Mouse (Mus musculus) midbrain, embryonic 10.5 days (tissue): Measurements from ENCODE around the gene Plin3. TPM values are rescaled to one million over a fixed set of nuclear protein-coding genes. Genes with fewer than 3 reads are reported as not detected.
A peak's percentile ranks its signal among the peaks of the same experiment; 100 is the strongest.

ENCODE experiments used
- DNase-seq: peaks from one replicate; pipeline ENCODE4 v3.0.0-alpha.2; 2017; ENCODE audit warnings: low spot score
- H3K27ac ChIP-seq: fragments of 300-500 bp; sonication (generic); replicated peaks from 2 replicates; pipeline ENCODE4 v1.5.1; 2016; ENCODE audit warnings: mild to moderate bottlenecking
- H3K27me3 ChIP-seq: fragments of 300-500 bp; sonication (generic); 2 replicates; pipeline ENCODE4 v1.6.1; 2016; ENCODE audit warnings: low read depth, mild to moderate bottlenecking; ENCODE audit not compliant: poor library complexity, severe bottlenecking
- H3K36me3 ChIP-seq: fragments of 300-500 bp; sonication (generic); 2 replicates; pipeline ENCODE4 v1.6.1; 2016; ENCODE audit warnings: mild to moderate bottlenecking, moderate library complexity
- H3K4me1 ChIP-seq: fragments of 300-500 bp; sonication (generic); 2 replicates; pipeline ENCODE4 v1.6.1; 2016
- H3K4me3 ChIP-seq: fragments of 300-500 bp; sonication (generic); 2 replicates; pipeline ENCODE4 v1.5.1; 2016; ENCODE audit warnings: mild to moderate bottlenecking, moderate library complexity
- H3K9me3 ChIP-seq: fragments of 300-500 bp; sonication (generic); replicated peaks from 2 replicates; pipeline ENCODE4 v1.6.1; 2016; ENCODE audit warnings: mild to moderate bottlenecking
- WGBS: fragments of 180-500 bp; shearing (Covaris S2); methylation state at CpG from one replicate; pipeline ENCODE4 v1.1.7; 2016; 5-methylcytosine and 5-hydroxymethylcytosine counted together
- microRNA counts: library from miRNA; unstranded; fragments of <30 nt; microRNA quantifications from one replicate; lab custom pipeline; 2017
- microRNA-seq: library from miRNA; unstranded; fragments of <30 nt; microRNA quantifications from one replicate; pipeline ENCODE4, GENCODE M21; 2017
- polyA plus RNA-seq: library from polyadenylated mRNA; unstranded; fragments of >200 nt; fragmentation: Nextera tagmentation; extraction: Ambion mirVana; gene quantifications from 2 replicates; pipeline ENCODE4 v1.2.1, GENCODE M21; 2016

Gene Plin3
- polyA plus RNA-seq, 1 experiment from 2014 or later: 70.0 TPM

DNA sequence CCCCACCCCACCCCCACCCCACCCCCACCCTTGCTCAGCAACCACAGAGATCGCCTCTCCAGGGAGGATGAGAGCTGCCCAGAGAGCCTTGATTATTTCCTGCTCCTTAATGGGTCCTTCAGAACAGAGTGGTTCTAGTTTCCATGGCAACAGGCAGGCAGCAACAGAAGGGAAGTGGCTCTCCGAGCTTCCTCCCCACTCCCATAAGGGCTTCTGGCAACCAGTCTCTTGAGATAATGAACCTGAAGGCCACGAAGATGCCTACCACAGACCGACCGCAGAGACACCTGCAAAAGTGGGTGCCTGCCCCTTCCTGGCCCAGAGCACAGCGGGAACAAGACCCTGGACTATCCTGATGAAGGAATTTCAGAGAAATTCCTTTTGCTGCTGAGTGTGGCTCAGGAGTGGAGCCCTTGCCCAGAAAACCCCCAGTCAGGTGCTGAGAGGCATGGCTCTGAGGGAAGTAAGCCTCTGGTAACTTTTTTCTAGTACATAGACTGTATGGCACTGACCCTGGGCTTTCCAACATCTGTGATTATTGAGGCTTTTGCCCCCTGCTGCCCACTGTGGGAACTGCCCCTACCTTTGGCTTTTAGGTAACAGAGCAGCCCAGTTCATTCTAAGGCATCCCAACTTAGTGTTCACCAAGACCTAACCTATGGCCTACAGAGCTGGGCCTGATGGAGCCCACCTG, 41.4 kb downstream of the Plin3 start:
- H3K27ac ChIP-seq: no peak overlapping the region
- H3K9me3 ChIP-seq: no peaks in the 10 kb centered on the region
- H3K4me3 ChIP-seq: peak overlapping the region; percentile 5

DNA sequence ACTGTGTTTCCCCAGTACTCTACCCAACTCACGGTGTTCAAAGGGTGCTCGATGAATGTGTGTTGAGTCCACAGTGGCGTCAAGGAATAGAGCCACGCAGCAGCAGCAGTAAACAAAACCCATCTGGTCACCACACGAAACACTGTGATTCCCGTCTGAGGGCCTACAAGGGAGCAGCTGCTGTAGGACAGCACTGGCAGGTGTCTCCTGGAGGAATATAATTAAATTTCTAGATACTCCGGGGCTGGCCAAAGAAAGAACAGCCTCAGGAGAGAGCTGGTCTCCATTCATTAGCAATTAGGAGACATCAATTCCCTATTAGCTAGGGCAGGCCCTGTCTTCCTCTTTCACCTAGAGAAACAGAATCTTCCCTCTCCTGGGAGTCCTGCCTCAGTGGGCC, 47.1 kb downstream of the Plin3 start:
- Histone ChIP-seq H3K4me3 (no peak overlapping the region), H3K4me1 (peaks cover 9% of the 10 kb centered on the region), H3K36me3 (no peaks in the 10 kb centered on the region), H3K27ac (no peak overlapping the region), H3K27me3 (peaks cover 6% of the 10 kb centered on the region; the same call in 1 of the 2 replicates), H3K9me3 (no peaks in the 10 kb centered on the region)
- 70% methylated on average over 7 of the region's 7 CpGs for WGBS
- no peak for DNase-seq

More for the DNA sequence above, 41.4 kb downstream of the Plin3 start:
- no peaks in the 10 kb centered on the region for H3K36me3 ChIP-seq
- H3K4me1 ChIP-seq: peaks cover 13% of the 10 kb centered on the region
- 27% methylated on average over 6 of the region's 6 CpGs for WGBS
- peak; percentile 53 for DNase-seq
- no peaks in the 10 kb centered on the region for H3K27me3 ChIP-seq

DNA sequence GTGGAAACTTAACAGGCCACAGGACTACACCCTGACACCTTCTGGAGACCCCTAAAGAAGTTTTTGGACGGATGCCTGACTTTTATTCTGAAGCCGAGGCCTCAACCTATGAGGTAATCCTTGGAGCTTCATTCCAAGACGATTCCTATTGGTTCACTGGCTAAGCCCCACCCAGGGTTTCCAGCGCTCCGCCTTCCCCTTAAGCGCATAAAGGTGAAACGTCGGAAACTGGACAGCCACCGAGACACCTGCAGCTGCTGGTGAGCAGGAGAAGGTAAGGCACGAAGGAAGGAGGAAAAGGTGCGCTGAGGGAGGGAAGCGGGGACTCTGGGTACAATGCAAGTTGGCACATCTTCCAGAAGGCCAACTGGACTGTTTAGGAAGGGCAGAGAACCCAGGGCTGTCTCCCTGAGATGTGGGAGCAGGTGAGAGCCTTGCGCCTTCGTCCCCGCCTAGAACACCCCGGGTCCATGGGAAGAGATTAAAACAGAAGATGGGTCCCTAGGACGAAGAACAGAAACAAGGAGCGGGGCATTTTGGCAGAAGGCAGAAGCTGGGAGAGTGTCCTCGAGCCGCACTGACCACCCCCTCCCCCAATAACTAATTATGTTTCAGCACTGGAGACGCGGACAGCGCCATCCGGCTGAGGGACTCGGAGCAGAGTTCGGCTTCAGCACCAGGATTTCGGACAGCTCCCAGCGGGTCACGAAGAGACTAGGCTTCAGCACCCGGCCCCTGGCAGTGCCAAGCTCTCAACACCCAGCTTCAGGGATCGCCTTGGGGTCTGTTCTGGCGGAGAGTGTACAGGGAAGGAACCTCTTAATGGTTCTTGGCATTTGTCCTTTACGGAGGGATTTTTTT, 50.9 kb downstream of the Plin3 start:
- peak; percentile 84 for DNase-seq
- H3K27ac ChIP-seq: no peak overlapping the region
- H3K27me3 ChIP-seq: peaks cover 6% of the 10 kb centered on the region; the same call in 1 of the 2 replicates
- no peaks in the 10 kb centered on the region for H3K9me3 ChIP-seq
- peak overlapping the region; percentile 44 for H3K4me3 ChIP-seq
- under 1% methylated on average over 33 of the region's 33 CpGs for WGBS
- H3K36me3 ChIP-seq: no peaks in the 10 kb centered on the region
- peaks cover 10% of the 10 kb centered on the region; the same call in 1 of the 2 replicates for H3K4me1 ChIP-seq

DNA sequence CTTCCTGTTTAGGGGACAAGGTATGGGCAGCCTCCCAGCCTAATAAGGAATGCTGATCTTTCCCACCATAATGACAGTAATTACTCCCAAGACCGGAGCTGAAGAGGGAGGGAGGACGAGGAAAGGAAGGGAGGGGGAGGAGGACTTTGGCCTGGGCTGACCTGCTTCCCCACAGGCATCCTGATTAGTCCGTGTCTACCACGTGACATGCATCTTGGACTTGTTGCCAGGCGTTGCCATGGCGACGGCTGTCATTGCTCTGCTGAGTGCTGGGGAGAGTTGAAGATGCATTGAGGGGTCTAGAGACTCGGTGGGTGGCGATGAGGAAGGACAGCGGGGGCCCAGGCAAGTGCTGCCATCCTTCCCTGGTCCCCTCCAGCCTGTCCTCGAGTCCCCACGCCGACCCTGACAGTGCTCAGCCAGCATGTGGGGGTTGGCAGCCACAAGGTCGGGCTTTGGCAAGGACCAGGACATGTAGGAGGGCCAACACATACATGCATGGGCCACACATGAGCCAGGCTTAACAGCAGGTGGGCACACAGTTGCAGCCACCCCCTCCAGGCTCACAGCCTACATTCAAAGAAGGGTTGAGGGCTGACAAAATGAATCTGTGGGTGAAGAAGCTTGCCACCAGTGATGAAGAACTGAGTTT, 58.7 kb downstream of the Plin3 start:
- Histone ChIP-seq H3K27me3 (no peaks in the 10 kb centered on the region), H3K4me3 (peak overlapping the region; percentile 35), H3K9me3 (no peaks in the 10 kb centered on the region), H3K36me3 (no peaks in the 10 kb centered on the region), H3K27ac (no peak overlapping the region; the same call in 1 of the 2 replicates), H3K4me1 (peaks cover 16% of the 10 kb centered on the region)
- peak; percentile 83 for DNase-seq
- 2% methylated on average over 14 of the region's 14 CpGs for WGBS

DNA sequence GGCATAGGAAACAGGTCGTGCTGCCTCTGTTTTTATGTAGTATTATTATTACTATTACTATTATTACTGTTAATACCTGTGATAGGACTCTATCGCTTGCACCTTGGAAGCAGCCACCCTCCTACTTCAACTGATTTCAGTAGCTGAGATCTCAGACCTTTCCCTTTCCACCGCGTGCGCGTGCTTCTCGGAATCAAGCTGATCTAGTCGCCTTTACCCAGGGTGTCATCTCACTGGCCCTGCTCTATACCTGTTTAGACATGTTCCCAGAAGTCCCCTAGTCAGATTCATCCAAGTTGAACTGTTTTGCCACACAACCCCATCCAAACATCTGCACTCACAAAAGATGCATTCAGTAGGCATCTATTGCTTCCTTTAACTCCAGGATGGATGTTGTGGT, 59.3 kb downstream of the Plin3 start:
- no peaks in the 10 kb centered on the region for H3K36me3 ChIP-seq
- H3K9me3 ChIP-seq: no peaks in the 10 kb centered on the region
- DNase-seq: no peak
- peak overlapping the region; percentile 35 for H3K4me3 ChIP-seq
- H3K27me3 ChIP-seq: no peaks in the 10 kb centered on the region
- H3K4me1 ChIP-seq: peaks cover 16% of the 10 kb centered on the region
- 54% methylated on average over 8 of the region's 8 CpGs for WGBS
- no peak overlapping the region for H3K27ac ChIP-seq

DNA sequence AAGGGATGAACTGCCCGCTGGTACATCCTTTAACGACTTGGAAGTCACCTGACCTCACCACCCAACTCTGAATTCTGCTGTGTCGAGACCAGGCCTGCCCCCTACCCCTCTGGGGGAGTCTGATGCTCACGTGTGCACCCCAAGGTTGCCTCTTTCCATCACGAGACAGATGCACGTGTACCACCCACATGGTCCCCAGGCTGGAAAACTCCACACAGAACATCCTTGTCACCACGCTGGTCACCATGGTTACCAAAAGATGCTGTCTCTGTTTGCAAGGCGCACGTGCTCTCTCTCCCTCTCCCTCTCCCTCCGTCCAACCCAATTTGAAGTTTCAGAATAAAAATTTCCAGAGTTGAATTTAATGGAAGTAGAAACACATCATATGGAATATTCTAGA, 62.7 kb downstream of the Plin3 start:
- DNase-seq: no peak
- H3K4me3 ChIP-seq: no peak overlapping the region
- WGBS: 70% methylated on average over 10 of the region's 10 CpGs
- H3K27me3 ChIP-seq: no peaks in the 10 kb centered on the region
- no peaks in the 10 kb centered on the region for H3K36me3 ChIP-seq
- no peaks in the 10 kb centered on the region for H3K9me3 ChIP-seq
- H3K27ac ChIP-seq: no peak overlapping the region
- peaks cover 12% of the 10 kb centered on the region for H3K4me1 ChIP-seq

MicroRNAs encoded within 50 kb of the gene (microRNA counts, 519-probe panel; counts per million panel counts)
- microRNA mmu-miR-7b (lab: Ali Mortazavi, UCI): not detected

Small RNAs within 50 kb of the gene (microRNA-seq; reads per million reads assigned to microRNA genes)
- 101 reads per million, percentile 51 among the genes with 10 or more reads in this experiment for gene Mir7b

Other genes starting within 250 kb of the Plin3 start
- 35.7 and 41.2 TPM in 2 replicates for gene Ubxn6, start 217.8 kb downstream of the Plin3 start, polyA plus RNA-seq
- gene Hdgfl2, start 213.2 kb downstream of the Plin3 start, polyA plus RNA-seq: 188 and 191 TPM in 2 replicates
- gene Plin4, start 183.1 kb downstream of the Plin3 start, polyA plus RNA-seq: 0.04 and 0.11 TPM in 2 replicates
- 0.11 and 0.21 TPM in 2 replicates for gene Plin5, start 175.3 kb downstream of the Plin3 start, polyA plus RNA-seq
- gene Lrg1, start 170.9 kb downstream of the Plin3 start, polyA plus RNA-seq: not detected in 2 replicates
- 1.2 and 1.8 TPM in 2 replicates for gene Sema6b, start 152.5 kb downstream of the Plin3 start, polyA plus RNA-seq
- gene Tnfaip8l1, start 130.4 kb downstream of the Plin3 start, polyA plus RNA-seq: 7.2 and 8.4 TPM in 2 replicates
- gene Mydgf, start 109.0 kb downstream of the Plin3 start, polyA plus RNA-seq: 77.0 and 78.4 TPM in 2 replicates
- 45.6 and 46.9 TPM in 2 replicates for gene Dpp9, start 74.0 kb downstream of the Plin3 start, polyA plus RNA-seq
- gene Fem1a, start 36.1 kb downstream of the Plin3 start, polyA plus RNA-seq: 11.7 and 15.1 TPM in 2 replicates
- 2.4 and 3.1 TPM in 2 replicates for gene Ticam1, start 16.1 kb downstream of the Plin3 start, polyA plus RNA-seq
- gene Arrdc5, start 7.4 kb upstream of the Plin3 start, polyA plus RNA-seq: not detected in 2 replicates
- 291 and 321 TPM in 2 replicates for gene Uhrf1, start 10.4 kb upstream of the Plin3 start, polyA plus RNA-seq
- gene Kdm4b, start 33.2 kb upstream of the Plin3 start, polyA plus RNA-seq: 45.2 and 56.1 TPM in 2 replicates
- gene Ptprs, start 183.6 kb upstream of the Plin3 start, polyA plus RNA-seq: 89.7 and 131 TPM in 2 replicates
- gene Znrf4, start 219.6 kb upstream of the Plin3 start, polyA plus RNA-seq: not detected in 2 replicates